Mouse (Mus musculus) cerebellum, postnatal 36 days (tissue): ENCODE results near the gene Tmem150a.
A peak's percentile ranks its signal among the peaks of the same experiment; 100 is the strongest.

ENCODE experiments used
- DNase-seq, 2 experiments: peaks; one replicate each; pipeline ENCODE4 v3.0.0; 2021 to 2022; ENCODE audit warnings: mixed read lengths in 2 of 2

Gene Tmem150a

GRCm38 (mm10) chr6:72352636-72353405 lies 2.4 kb upstream of the Tmem150a start:
- DNase-seq = no peak

DNA sequence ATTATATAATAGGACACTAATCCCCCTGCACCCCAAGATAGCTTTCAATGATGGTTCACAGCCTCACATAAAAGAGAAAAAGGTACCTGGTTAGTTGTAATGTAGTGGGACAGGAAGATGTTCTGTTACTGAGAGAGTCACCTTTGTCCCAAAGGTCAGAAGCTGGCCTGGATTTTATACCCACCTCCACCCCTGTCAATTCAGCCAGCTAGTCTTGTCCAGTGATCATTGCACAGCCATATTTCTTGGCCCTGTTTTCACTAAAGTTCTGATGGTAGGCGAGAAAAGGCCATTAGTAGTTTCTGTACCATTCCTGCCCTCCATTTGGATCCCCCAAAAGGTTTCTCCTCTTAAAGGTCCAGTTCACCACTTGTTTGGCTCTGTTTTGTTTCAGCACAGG lies 1.2 kb upstream of the Tmem150a start:
- DNase-seq = no peak

- DNase-seq = no peak
Observed at GRCm38 (mm10) chr6:72356001-72356532, 820 bp downstream of the Tmem150a start.

DNA sequence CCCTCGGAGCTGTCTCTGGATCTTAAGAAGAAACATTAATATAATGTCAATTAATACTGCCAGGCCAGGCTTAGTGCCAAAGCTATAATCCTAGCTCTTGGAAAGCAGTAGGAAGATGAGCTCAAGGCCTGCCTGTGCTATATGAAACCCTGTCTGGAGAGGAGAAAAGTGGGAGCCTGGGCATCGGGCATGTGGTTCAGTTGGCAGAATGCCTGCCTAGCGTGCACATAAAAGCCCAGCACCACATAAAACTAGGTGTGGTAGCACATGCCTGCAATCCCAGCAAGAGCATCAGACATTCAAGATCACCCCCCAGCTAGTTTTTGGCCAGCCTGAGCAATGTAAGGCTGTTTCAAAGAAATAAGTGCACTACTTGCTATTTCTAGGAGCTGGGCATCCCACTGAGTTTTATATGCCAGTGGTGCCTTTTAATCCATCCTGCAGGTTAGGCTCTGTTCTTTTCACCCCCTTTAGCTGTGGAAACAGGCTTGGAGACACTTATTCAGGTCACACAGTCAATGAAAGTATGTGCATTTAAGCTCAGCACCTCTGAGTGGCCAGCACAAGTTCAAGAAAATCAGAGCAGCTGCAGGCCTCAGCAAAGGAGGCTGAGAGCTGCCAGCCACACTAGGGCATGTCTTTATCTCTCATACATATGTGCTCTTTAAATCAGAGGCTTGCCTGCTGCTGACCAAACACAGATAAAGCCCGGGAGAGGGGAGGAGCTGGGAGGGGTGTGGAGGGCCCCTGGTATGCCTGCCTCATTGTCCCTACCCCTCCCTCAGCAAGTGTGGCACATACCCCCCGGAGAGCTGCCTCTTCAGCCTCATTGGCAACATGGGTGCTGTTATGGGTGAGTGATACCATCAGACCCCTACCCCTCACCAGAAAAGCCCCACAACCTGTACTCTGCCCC lies 2.2 kb downstream of the Tmem150a start:
- DNase-seq = no peak

DNA sequence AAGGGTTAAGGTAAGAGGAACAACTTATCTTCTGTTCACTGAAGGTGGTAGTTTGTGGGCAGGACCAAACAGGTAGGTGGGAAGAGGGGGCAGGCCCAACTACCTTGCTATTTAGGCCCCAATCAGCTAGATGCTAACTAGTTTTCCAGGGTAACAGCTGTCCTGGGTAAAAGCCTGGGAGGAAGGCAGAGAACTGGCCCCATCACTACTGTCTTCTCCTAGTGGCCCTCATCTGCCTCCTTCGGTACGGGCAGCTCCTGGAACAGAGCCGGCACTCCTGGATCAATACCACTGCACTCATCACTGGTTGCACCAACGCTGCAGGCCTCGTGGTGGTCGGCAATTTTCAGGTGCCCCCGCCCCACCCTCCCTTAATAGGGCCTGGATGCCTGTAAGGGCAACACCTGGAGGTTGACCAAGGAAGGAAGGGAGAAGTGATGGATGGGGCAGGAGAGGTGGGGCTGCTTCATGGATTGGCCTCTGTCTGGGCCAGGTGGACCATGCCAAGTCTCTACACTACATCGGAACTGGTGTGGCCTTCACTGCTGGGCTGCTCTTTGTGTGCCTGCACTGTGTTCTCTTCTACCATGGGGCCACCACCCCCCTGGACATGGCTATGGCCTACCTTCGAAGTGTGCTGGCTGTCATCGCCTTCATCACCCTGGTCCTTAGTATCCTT lies 3.0 kb downstream of the Tmem150a start:
- DNase-seq = no peak

DNA sequence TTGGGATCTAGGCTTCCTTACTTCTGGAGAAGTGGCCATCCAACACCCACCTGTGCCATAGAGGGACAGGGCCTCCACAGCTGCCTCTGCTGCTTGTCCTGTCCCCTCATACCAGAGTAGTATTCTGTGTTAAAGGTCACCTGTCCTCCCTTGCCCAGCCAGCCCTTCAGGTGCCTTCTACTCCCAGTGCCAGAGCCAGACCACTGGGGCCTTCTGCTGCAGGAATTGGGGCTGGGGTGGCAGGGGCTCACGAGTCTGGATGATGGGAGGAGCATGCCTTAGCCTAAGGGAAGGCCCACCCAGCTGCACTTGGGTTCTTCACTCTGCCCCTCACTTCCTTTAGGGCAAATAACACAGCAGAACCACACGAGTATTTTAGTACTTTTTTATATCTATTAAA lies 4.1 kb downstream of the Tmem150a start:
- DNase-seq = no peak

GRCm38 (mm10) chr6:72359891-72360598 lies 4.8 kb downstream of the Tmem150a start:
- DNase-seq = no peak

- no peak for DNase-seq
Observed at GRCm38 (mm10) chr6:72360599-72360935, 5.3 kb downstream of the Tmem150a start.

GRCm38 (mm10) chr6:72361121-72361551 lies 5.9 kb downstream of the Tmem150a start:
- DNase-seq = no peak

DNA sequence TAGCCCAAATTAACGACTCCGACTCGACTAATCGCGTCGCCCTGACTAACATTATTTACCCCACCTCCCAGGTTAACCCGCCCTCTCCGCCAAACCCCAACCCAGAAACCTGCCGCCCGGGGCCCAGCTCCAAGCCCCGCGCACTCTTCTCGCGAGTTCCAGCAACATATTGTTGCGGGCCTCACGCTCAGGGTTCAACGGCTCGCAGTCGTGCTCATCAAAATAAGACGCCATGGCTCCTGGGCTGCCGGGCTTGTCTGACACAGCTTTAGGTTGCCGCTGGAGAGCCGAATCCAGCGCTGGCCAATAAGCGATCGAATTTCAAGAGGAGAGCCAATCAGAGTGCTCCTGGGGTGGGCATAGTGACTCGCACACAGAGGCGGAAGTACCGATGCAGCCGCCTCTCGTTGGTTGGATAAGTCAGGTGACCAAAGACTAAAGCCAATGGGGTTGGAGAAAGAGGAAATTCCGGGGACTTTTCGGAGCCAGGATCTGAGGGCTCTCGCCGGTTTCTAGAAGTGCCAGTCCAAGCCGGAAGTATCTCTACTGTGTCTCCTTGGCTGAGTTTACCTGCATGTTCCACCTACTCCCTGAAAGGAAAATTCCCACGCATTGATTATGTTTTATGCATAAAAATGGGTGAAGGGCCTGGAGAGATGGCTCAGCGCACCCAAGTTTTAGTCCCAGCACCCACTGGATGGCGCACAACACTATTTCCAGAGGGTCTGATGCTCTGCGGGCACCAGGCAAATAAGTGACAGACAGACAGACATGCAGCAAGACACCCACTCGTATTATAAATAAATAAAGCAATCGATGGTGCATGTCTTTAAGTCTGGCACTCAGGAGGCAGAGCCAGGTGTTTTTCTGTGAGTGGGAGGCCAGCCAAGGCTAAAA lies 7.1 kb downstream of the Tmem150a start:
- peak; percentile 93 to 96 for DNase-seq

- DNase-seq = no peak
Observed at GRCm38 (mm10) chr6:72364009-72364408, 8.8 kb downstream of the Tmem150a start.

GRCm38 (mm10) chr6:72364985-72365384 lies 9.7 kb downstream of the Tmem150a start:
- no peak for DNase-seq

GRCm38 (mm10) chr6:72366304-72366703 lies 11.1 kb downstream of the Tmem150a start:
- DNase-seq = no peak

GRCm38 (mm10) chr6:72366844-72367443 lies 11.7 kb downstream of the Tmem150a start, which contains the start of gene Rnf181:
Gene Rnf181 (minus strand): TSS chr6:72366956.
- no peak for DNase-seq

GRCm38 (mm10) chr6:72367460-72367974 lies 12.3 kb downstream of the Tmem150a start:
- no peak for DNase-seq

- DNase-seq = no peak
Observed at GRCm38 (mm10) chr6:72369557-72369956, 14.3 kb downstream of the Tmem150a start.

DNA sequence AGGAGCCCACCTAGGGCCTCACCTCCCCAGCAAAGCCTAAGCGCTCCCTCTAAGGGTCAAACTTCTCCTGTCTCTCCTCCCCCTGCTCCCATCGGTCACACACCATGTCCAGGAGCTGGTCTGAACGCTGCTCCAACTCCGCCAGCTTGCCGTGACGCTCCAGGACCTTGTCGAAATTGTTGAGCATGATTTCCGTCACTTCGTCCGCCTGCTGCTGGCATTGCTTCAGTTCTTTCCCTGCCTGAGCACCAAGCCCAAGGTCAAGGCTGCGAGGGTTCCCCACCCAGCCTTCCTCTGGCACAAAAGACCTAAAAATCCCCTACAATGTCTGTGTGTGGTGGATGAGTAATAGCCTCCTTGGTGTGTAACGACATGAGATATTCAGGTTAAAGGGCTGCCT lies 14.8 kb downstream of the Tmem150a start:
- no peak for DNase-seq

DNA sequence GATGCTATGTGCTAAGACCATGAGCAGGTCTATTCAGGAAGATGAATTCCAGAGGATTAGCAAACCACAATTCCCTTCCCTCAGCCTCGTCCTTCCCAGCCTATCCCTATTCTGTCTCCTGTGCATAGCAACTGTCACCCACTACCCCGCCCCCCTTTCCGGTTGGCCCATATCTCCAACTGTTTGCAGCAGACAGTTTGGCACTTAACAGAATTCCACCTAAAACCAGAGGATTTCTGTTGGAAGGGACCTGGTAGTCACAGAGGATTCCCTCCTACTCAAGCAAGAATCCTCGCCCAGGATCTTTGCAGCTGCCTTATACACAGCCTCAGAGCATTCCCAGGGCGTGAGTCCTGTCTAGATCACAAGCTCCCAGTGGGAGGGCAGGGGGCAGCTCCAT lies 15.9 kb downstream of the Tmem150a start:
- no peak for DNase-seq

DNA sequence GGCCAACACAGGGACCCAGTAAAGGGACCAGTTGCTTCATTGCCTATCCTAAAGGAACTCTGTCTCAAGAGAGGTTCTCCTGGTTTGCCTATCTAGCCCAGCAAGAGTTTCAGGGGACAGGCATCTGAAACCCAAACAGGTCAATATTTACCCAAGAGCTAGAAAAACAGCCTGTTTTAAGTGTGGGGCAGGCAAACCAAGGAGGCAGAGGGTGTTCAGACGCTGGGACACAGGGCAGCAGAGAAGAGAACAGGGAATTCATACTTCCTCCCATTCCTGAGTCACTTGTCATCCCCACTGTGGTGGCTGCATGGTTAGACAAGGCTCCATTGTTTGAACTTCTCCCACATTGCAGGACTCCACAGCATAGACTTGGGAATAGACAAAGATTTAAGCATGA lies 16.3 kb downstream of the Tmem150a start:
- no peak for DNase-seq

DNA sequence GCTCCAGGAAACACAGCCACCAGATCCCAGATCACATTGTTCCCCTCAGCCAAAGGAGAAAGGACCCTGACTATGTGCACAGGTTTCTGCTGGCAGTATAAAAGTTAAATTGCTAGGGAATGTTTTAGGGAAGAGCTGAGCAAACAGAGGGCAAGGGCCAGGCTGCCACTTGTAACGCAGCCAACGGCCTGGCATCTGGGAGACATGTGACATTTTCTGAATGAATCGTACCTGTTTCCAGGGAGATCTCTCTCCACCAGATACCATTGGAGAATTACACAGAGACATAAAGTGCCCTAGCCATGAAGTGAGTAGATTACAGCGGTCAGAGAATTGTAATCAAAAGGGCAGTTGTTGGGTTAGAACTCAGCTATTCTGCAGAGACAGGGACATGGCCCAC lies 17.9 kb downstream of the Tmem150a start:
- no peak for DNase-seq

DNA sequence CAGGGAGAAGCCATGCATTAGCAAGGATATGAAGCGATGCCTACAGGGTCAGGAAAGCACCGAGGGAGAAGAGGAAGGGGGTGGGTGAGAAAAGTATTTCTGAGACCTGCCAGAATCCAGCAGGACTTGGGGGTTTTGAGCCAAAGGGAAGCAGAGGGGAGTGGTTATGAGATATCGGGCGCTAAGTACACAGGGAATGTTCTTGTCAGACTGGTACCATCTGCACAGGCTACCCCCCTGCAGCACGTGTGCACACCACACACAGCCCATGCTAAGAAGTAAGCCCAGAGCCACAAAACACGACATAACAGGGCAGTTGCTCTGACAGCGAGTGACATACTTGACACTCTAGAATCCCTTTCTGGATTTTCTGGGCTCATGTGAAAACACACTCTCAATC lies 19.0 kb downstream of the Tmem150a start:
- no peak for DNase-seq
